ENCODE assay signal across 9 mouse cellular contexts in the genomic region with DNA sequence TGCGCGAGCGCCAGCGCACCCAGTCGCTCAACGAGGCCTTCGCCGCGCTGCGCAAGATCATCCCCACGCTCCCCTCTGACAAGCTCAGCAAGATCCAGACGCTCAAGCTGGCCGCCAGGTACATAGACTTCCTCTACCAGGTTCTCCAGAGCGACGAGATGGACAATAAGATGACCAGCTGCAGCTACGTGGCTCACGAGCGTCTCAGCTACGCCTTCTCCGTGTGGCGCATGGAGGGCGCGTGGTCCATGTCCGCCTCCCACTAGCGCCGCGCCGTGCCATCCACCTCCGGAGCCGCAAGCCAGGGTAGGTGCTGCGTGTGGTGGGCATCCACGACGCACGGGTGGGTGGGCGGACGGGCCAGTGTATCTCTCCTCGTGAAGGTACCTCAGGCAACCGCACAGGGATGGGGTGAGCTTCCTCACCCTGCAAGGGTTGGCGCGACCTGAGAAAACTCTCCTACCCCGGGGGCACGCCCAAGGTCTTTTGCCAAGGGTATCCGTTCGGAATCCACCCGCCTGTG. TPM values are rescaled to one million over a fixed set of nuclear protein-coding genes. Genes with fewer than 3 reads are reported as not detected.
DNase-seq lines count a peak whose midpoint lies in the region; ATAC-seq and TF ChIP-seq lines count a peak whose summit lies in the region.
"Had no signal": no experiment of that assay in that cellular context is flagged by ENCODE, and none has a peak within 500 bp of the region (broad histone marks: within the 10 kb centered on the region; RNA-seq: fewer than 3 reads in every experiment).

No protein-coding gene starts in this region.

- peak overlapping the region; percentile 57 for H3K4me3 ChIP-seq in heart, embryonic 13.5 days
- peak overlapping the region; percentile 81 for H3K4me3 ChIP-seq in C2C12 (ENCODE audit: insufficient read depth, poor library complexity, severe bottlenecking)
- peak overlapping the region; percentile 66 for H3K4me3 ChIP-seq in embryonic facial prominence, embryonic 15.5 days (replicated peaks)
- peak overlapping the region; percentile 69 for H3K4me3 ChIP-seq in limb, embryonic 11.5 days (ENCODE audit: low read depth, low read length)
- H3K4me3 ChIP-seq in stomach, embryonic 15.5 days (replicated peaks): peak overlapping the region; percentile 55

- H3K27ac ChIP-seq in heart, embryonic 13.5 days (replicated peaks): no peak overlapping the region; the same call in 1 of the 2 replicates
- H3K27ac ChIP-seq in embryonic facial prominence, embryonic 15.5 days (replicated peaks): peak overlapping the region; percentile 93
- peak overlapping the region; percentile 93 for H3K27ac ChIP-seq in limb, embryonic 11.5 days (replicated peaks; ENCODE audit: low read depth, low read length)
- H3K27ac ChIP-seq in stomach, embryonic 15.5 days: peak overlapping the region; percentile 72

- DNase-seq in heart, postnatal 10 days: no peak
- peak; percentile 53 for DNase-seq in limb, embryonic 11.5 days (ENCODE audit: low spot score)
- no peak for DNase-seq in testis, postnatal 10 days (ENCODE audit: low spot score)
- no peak for DNase-seq in c-Kit-positive CD71-positive TER-119-positive erythroid progenitor cells, embryonic 14.5 days (ENCODE audit: low spot score)

- peaks cover 79% of the 10 kb centered on the region for H3K79me2 ChIP-seq in C2C12 (ENCODE audit: control insufficient read depth, insufficient read depth)

- TF ChIP-seq CTCF in C2C12 (IDR thresholded peaks at IDR 0.05; ENCODE audit: control insufficient read depth, insufficient read depth, insufficient read length): no peak

- H3K9ac ChIP-seq in heart, embryonic 13.5 days: peak overlapping the region; percentile 74
- peak overlapping the region; percentile 60 for H3K9ac ChIP-seq in embryonic facial prominence, embryonic 15.5 days
- H3K9ac ChIP-seq in limb, embryonic 11.5 days (ENCODE audit: low read length): peak overlapping the region; percentile 80
- peak overlapping the region; percentile 34; the same call in 1 of the 2 replicates for H3K9ac ChIP-seq in stomach, embryonic 15.5 days

- peak overlapping the region; percentile 84 for H3K4me2 ChIP-seq in heart, embryonic 13.5 days
- peak overlapping the region; percentile 82 for H3K4me2 ChIP-seq in embryonic facial prominence, embryonic 15.5 days (replicated peaks)
- H3K4me2 ChIP-seq in limb, embryonic 11.5 days (ENCODE audit: low read depth, severe bottlenecking): peak overlapping the region; percentile 98
- H3K4me2 ChIP-seq in stomach, embryonic 15.5 days: peak overlapping the region; percentile 93

- 2% methylated on average over 45 of the region's 45 CpGs for WGBS in heart, embryonic 13.5 days
- 2% methylated on average over 45 of the region's 45 CpGs for WGBS in embryonic facial prominence, embryonic 15.5 days
- under 1% methylated on average over 45 of the region's 45 CpGs for WGBS in limb, embryonic 11.5 days
- WGBS in stomach, embryonic 15.5 days: 2% methylated on average over 45 of the region's 45 CpGs

- intact Hi-C loops in heart, postnatal 10 days (cut with DNase I): no loop called here

- peaks cover 27% of the 10 kb centered on the region for H3K4me1 ChIP-seq in heart, embryonic 13.5 days
- peaks cover 23% of the 10 kb centered on the region for H3K4me1 ChIP-seq in embryonic facial prominence, embryonic 15.5 days
- peaks cover 26% of the 10 kb centered on the region for H3K4me1 ChIP-seq in limb, embryonic 11.5 days (ENCODE audit: control insufficient read depth, insufficient read depth, low read length)
- H3K4me1 ChIP-seq in stomach, embryonic 15.5 days: peaks cover 24% of the 10 kb centered on the region

- H3K27me3 ChIP-seq in heart, embryonic 13.5 days (replicated peaks): peaks cover 89% of the 10 kb centered on the region
- no peaks in the 10 kb centered on the region for H3K27me3 ChIP-seq in C2C12 (ENCODE audit: control insufficient read depth, insufficient read depth, insufficient read length)
- H3K27me3 ChIP-seq in embryonic facial prominence, embryonic 15.5 days: peaks cover 43% of the 10 kb centered on the region
- no peaks in the 10 kb centered on the region; the same call in 1 of the 2 replicates for H3K27me3 ChIP-seq in limb, embryonic 11.5 days (ENCODE audit: control insufficient read depth, insufficient read depth, low read length)
- H3K27me3 ChIP-seq in stomach, embryonic 15.5 days (replicated peaks): peaks cover 34% of the 10 kb centered on the region

- H3K79me3 ChIP-seq in C2C12 (ENCODE audit: low read depth): peaks cover 59% of the 10 kb centered on the region

- ATAC-seq in heart, embryonic 13.5 days (ENCODE audit: extremely low read depth, insufficient number of reproducible peaks, low FRiP score, low TSS enrichment): no peak
- ATAC-seq in embryonic facial prominence, embryonic 15.5 days (ENCODE audit: insufficient number of reproducible peaks, low FRiP score, low TSS enrichment, low read depth): peak; percentile 11
- ATAC-seq in limb, embryonic 11.5 days (ENCODE audit: insufficient number of reproducible peaks, low FRiP score, low TSS enrichment, low read depth): peak; percentile 9; the same call in 1 of the 2 replicates
- ATAC-seq in stomach, embryonic 15.5 days (ENCODE audit: insufficient read depth, low FRiP score, low read depth): no peak

- no peaks in the 10 kb centered on the region for H3K9me3 ChIP-seq in heart, embryonic 13.5 days
- no peaks in the 10 kb centered on the region for H3K9me3 ChIP-seq in embryonic facial prominence, embryonic 15.5 days (replicated peaks)
- no peaks in the 10 kb centered on the region for H3K9me3 ChIP-seq in limb, embryonic 11.5 days (ENCODE audit: control insufficient read depth, low read length)
- H3K9me3 ChIP-seq in stomach, embryonic 15.5 days: no peaks in the 10 kb centered on the region

- H3ac ChIP-seq in C2C12 (ENCODE audit: control insufficient read depth, insufficient read length, low read depth): peak overlapping the region; percentile 88

- H3K36me3 ChIP-seq in heart, embryonic 13.5 days: no peaks in the 10 kb centered on the region
- H3K36me3 ChIP-seq in C2C12 (ENCODE audit: control insufficient read depth, insufficient read depth): peaks cover 20% of the 10 kb centered on the region
- H3K36me3 ChIP-seq in embryonic facial prominence, embryonic 15.5 days: no peaks in the 10 kb centered on the region
- H3K36me3 ChIP-seq in limb, embryonic 11.5 days (ENCODE audit: control insufficient read depth, insufficient read depth, low read length): no peaks in the 10 kb centered on the region
- H3K36me3 ChIP-seq in stomach, embryonic 15.5 days: no peaks in the 10 kb centered on the region

TF ChIP-seq in C2C12, 6 proteins besides CTCF, POLR2A, EP300 and RAD21:
- no peak for TF ChIP-seq FOSL1 (IDR thresholded peaks at IDR 0.05; ENCODE audit: insufficient read depth, low read length, poor library complexity, severe bottlenecking)
- no peak for TF ChIP-seq USF1 (IDR thresholded peaks at IDR 0.05; ENCODE audit: low read depth)
- no peak for TF ChIP-seq MYOD1 (IDR thresholded peaks at IDR 0.05; ENCODE audit: control insufficient read depth, insufficient read length, low read depth)
- TF ChIP-seq CEBPB (IDR thresholded peaks at IDR 0.05; ENCODE audit: low read depth): no peak
- no peak for TF ChIP-seq MYOG (IDR thresholded peaks at IDR 0.05; ENCODE audit: control insufficient read depth, extremely low read depth, insufficient read length)
- no peak for TF ChIP-seq MAX (IDR thresholded peaks at IDR 0.05)
TF ChIP-seq in C2C12: peak in this region for 0.

RNA-seq across cellular contexts. Expression of gene Twist2, which starts 0.6 kb away (rescaled TPM):
- 2.4 and 3.9 TPM in 2 replicates for polyA plus RNA-seq in heart, embryonic 13.5 days (2015; fragmentation: Nextera tagmentation; extraction: Ambion mirVana)
- 1 to 10 TPM; 3.7 to 5.5 TPM for total RNA-seq in heart, postnatal 10 days (2021)
- polyA plus RNA-seq in C2C12 (2012; fragmentation: generic; extraction: Trizol): 65.4 TPM
- 71.8 and 86.8 TPM in 2 replicates for polyA plus RNA-seq in embryonic facial prominence, embryonic 15.5 days (2015; fragmentation: Nextera tagmentation; extraction: Ambion mirVana)
- 43.8 and 47.0 TPM in 2 replicates for polyA plus RNA-seq in limb, embryonic 11.5 days (2014; fragmentation: Nextera tagmentation; extraction: Ambion mirVana)
- 7.9 and 9.0 TPM in 2 replicates for polyA plus RNA-seq in stomach, embryonic 15.5 days (2015; fragmentation: Nextera tagmentation; extraction: Ambion mirVana)
- total RNA-seq: MEL had no signal

Comparison
In these comparisons a context has a peak if more than half of its experiments do, and no peak if none do; other contexts are left out.
1. ATAC-seq: peak in embryonic facial prominence, embryonic 15.5 days (single experiment) and limb, embryonic 11.5 days (single experiment); none in heart, embryonic 13.5 days (single experiment) and stomach, embryonic 15.5 days (single experiment).
2. Peak in every context shown above with its lines, with median percentiles within 50 percentile points of each other: H3K4me2 ChIP-seq, H3K4me3 ChIP-seq and H3K9ac ChIP-seq.